Mouse (Mus musculus) intestine, embryonic 15.5 days (tissue): Measurements from ENCODE around the gene Serpina11. TPM values are rescaled to one million over a fixed set of nuclear protein-coding genes. Genes with fewer than 3 reads are reported as not detected.
A peak's percentile ranks its signal among the peaks of the same experiment; 100 is the strongest.
"Not testable (repeated sequence)": the region's sequence is repeated elsewhere in the genome, so short reads cannot be mapped to it uniquely, and the experiment has no call there.

Experiments
- ATAC-seq: fragments of 200-750 bp; cut with Nextera tagmentation; 2 replicates; pipeline ENCODE4 v1.8.0; 2017; ENCODE audit warnings: moderate TSS enrichment, moderate library complexity
- H3K27ac ChIP-seq: fragments of 300-500 bp; sonication (generic); 2 replicates; pipeline ENCODE4 v1.5.1; 2015; ENCODE audit warnings: mild to moderate bottlenecking, inconsistent platforms
- H3K27me3 ChIP-seq: fragments of 300-500 bp; sonication (generic); replicated peaks from 2 replicates; pipeline ENCODE4 v1.6.1; 2015; ENCODE audit warnings: inconsistent platforms
- H3K36me3 ChIP-seq: fragments of 300-500 bp; sonication (generic); 2 replicates; pipeline ENCODE4 v1.6.1; 2015; ENCODE audit warnings: inconsistent platforms
- H3K4me1 ChIP-seq: fragments of 300-500 bp; sonication (generic); replicated peaks from 2 replicates; pipeline ENCODE4 v1.6.1; 2015; ENCODE audit warnings: inconsistent platforms
- H3K4me2 ChIP-seq: fragments of 300-500 bp; sonication (generic); replicated peaks from 2 replicates; pipeline ENCODE4 v1.6.1; 2015; ENCODE audit warnings: mild to moderate bottlenecking, inconsistent platforms
- H3K4me3 ChIP-seq: fragments of 300-500 bp; sonication (generic); replicated peaks from 2 replicates; pipeline ENCODE4 v1.5.1; 2015; ENCODE audit warnings: inconsistent platforms
- H3K9ac ChIP-seq: fragments of 300-500 bp; sonication (generic); 2 replicates; pipeline ENCODE4 v1.6.1; 2015; ENCODE audit warnings: inconsistent platforms
- H3K9me3 ChIP-seq: fragments of 300-500 bp; sonication (generic); 2 replicates; pipeline ENCODE4 v1.6.1; 2016; ENCODE audit warnings: inconsistent platforms
- WGBS: fragments of 180-500 bp; shearing (Covaris S2); methylation state at CpG from one replicate; pipeline ENCODE4 v1.1.7; 2015; 5-methylcytosine and 5-hydroxymethylcytosine counted together
- polyA plus RNA-seq: library from polyadenylated mRNA; unstranded; fragments of >200 nt; fragmentation: Nextera tagmentation; extraction: Ambion mirVana; gene quantifications from 2 replicates; pipeline ENCODE4 v1.2.1, GENCODE M21; 2015

Gene Serpina11
- polyA plus RNA-seq, 1 experiment from 2014 or later = 0.10 TPM

DNA sequence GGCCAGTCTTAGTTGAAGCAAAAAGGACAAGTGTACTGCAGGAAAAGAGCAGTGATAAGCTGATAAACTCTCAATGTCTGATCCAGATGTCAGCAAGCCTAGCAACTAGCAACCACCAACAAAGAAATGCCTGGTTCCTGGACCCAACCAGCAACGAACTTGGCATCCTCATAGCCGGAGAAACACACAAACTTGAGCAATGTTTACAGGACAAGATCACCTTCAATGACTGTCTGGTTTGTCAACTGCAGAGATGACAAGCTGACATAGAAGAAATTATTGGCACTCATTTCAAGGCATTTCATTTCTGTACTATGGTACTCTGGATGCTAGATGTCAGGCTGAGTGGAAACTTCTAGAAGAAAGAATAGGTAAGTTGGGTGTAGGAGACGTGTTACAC lies 23.0 kb downstream of the Serpina11 start:
- Histone ChIP-seq H3K36me3 (no peaks in the 10 kb centered on the region), H3K27me3 (no peaks in the 10 kb centered on the region), H3K27ac (no peak overlapping the region), H3K9ac (no peak overlapping the region), H3K4me2 (no peak overlapping the region), H3K4me1 (no peaks in the 10 kb centered on the region), H3K4me3 (no peak overlapping the region), H3K9me3 (no peaks in the 10 kb centered on the region)
- 72% methylated on average over 3 of the region's 3 CpGs for WGBS
- ATAC-seq = no peak

DNA sequence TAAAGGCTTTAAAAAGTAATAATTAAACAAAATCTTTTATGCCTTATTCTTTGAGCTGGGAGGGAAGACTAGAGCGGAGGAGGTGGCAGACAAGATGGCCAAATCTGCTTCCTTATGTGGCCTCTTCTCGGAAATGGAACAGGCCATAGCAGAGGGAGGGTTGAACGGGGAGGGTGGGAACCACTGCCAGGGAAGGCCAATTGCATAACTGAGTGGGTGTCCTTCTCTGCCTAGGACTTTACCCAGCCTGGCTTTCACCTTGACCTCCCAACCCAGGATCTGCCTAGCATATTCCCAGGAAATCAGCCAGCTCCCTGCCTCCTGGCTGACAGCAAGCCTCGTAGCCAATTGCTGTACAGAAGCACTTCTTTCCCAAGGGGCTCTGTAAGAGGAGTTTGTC lies 26.5 kb downstream of the Serpina11 start:
- Histone ChIP-seq H3K27ac (no peak overlapping the region), H3K9ac (no peak overlapping the region), H3K36me3 (no peaks in the 10 kb centered on the region), H3K4me3 (no peak overlapping the region), H3K4me1 (no peaks in the 10 kb centered on the region), H3K9me3 (no peaks in the 10 kb centered on the region), H3K27me3 (no peaks in the 10 kb centered on the region), H3K4me2 (no peak overlapping the region)
- no peak for ATAC-seq
- WGBS = 82% methylated on average over 4 of the region's 4 CpGs

DNA sequence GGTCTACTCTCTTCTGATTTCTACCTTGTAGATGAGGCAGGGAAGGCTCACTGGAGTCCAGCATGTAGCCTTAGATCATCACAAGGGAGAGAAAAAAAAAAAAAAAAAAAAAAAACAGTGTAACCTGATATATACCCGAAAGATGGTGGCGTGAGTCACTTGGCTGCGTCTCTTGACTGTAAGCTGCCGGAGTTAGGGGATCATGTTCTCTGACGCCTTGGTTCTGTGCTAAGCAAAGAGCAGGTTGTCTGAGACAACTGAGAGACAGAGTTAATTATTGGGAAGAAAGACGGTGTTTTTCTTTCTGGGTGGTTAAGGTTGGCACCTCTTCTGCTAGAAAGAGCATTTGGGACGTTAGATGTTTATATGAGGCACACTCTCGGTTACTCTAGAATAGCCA lies 26.9 kb downstream of the Serpina11 start:
- H3K27ac ChIP-seq = no peak overlapping the region
- no peaks in the 10 kb centered on the region for H3K9me3 ChIP-seq
- H3K9ac ChIP-seq = no peak overlapping the region
- no peaks in the 10 kb centered on the region for H3K4me1 ChIP-seq
- ATAC-seq = no peak
- H3K27me3 ChIP-seq = no peaks in the 10 kb centered on the region
- H3K4me2 ChIP-seq = no peak overlapping the region
- 79% methylated on average over 8 of the region's 8 CpGs for WGBS
- H3K4me3 ChIP-seq = no peak overlapping the region
- no peaks in the 10 kb centered on the region for H3K36me3 ChIP-seq

DNA sequence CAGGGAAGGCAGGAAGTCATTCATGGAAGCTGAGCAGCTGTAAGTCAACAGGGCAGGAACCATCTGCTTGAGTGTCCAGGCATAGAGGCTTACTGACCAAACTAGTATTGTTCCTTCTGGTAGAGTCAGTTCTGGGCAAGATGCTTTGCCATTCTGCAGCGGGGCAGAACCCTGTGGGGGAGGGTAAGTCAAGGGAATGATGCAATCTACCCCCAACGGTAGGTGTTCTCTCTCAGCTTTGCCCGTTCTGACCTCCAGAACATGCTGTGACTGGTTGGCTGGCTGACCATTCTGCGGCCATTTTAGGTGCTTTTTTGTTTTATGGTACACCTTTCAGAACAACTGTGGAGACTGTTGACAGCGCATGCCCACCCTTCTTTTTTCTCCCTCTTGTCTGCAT lies 27.4 kb downstream of the Serpina11 start:
- no peaks in the 10 kb centered on the region for H3K4me1 ChIP-seq
- no peaks in the 10 kb centered on the region for H3K9me3 ChIP-seq
- no peak overlapping the region for H3K9ac ChIP-seq
- no peak for ATAC-seq
- 89% methylated on average over 5 of the region's 5 CpGs for WGBS
- no peak overlapping the region for H3K4me3 ChIP-seq
- no peaks in the 10 kb centered on the region for H3K27me3 ChIP-seq
- no peak overlapping the region for H3K27ac ChIP-seq
- H3K36me3 ChIP-seq = no peaks in the 10 kb centered on the region
- no peak overlapping the region for H3K4me2 ChIP-seq

DNA sequence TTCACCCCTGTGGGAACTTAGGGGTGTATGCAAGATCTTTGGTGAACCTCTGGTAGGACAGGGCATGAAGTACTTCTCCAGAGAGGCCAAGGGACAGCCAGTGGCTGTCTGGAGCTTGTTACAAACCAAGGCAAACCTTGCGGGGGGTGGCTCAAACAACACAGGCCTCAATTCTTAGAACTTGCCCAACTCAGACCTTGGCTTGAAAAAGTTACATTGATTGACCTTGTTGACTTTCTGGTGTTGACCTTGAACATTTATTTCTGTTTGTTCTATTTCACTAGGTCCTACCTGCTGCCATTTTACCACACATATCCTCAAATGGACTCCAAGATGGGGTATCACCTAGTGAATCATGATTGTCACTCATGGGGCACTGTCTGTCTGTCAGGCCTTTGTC lies 28.0 kb downstream of the Serpina11 start:
- H3K4me3 ChIP-seq = no peak overlapping the region
- no peaks in the 10 kb centered on the region for H3K9me3 ChIP-seq
- H3K4me1 ChIP-seq = no peaks in the 10 kb centered on the region
- no peak for ATAC-seq
- H3K4me2 ChIP-seq = no peak overlapping the region
- no peaks in the 10 kb centered on the region for H3K36me3 ChIP-seq
- H3K27ac ChIP-seq = no peak overlapping the region
- no peak overlapping the region for H3K9ac ChIP-seq
- WGBS = 96% methylated on average over 1 of the region's 1 CpGs
- H3K27me3 ChIP-seq = no peaks in the 10 kb centered on the region

DNA sequence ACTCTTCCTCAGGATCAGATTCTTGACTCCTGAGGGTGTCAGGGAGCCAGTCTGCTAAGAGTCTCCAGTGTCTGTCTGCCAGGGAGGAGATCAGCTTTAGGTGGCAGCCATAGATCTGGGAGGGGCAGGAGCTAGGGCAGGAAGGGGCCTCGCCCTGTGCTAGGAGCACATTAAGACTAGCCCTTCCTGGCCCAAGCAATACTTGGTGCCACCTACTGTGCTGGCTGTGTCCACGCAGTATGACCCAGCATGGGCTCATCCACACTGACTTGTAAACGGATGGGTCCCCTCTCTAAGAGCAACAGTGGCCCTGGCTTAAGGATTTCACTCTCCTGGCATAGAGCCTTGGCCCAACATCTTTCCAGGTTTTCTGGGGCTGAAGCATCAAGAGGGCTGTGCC lies 31.0 kb downstream of the Serpina11 start, which contains the start of gene Serpina1e:
TSS of gene Serpina1e (minus strand) at position 178 of the 400 bp plus-strand sequence.
- Histone ChIP-seq H3K27me3 (no peaks in the 10 kb centered on the region), H3K27ac (no peak within 1 kb of the TSS), H3K9ac (no peak within 1 kb of the TSS), H3K4me3 (no peak within 1 kb of the TSS), H3K4me2 (no peak within 1 kb of the TSS), H3K4me1 (no peaks in the 10 kb centered on the region), H3K9me3 (no peaks in the 10 kb centered on the region), H3K36me3 (no peaks in the 10 kb centered on the region)
- ATAC-seq = peak; percentile 62
- 78% methylated on average over 3 of the region's 3 CpGs for WGBS

DNA sequence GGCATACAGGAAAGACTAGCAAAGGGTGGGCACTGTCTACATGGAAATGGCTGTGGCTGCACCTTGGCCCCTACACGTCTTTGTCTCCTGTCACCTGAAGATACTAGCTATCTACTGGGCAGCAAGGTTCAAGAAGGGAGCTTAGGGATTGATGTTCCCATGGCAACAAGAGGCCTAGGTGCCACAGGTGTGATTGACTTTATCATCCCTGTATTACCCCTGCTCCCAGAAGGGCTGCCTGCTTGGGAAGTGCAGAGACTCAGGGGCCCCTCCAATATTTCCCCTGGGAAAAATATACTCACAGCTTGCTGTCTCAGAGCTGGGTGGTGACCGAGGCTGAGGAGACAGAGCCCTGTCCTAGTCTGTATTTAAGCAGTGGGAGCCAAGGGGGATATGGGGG lies 33.2 kb downstream of the Serpina11 start:
- not testable (repeated sequence) for H3K36me3 ChIP-seq, H3K27me3 ChIP-seq, H3K4me2 ChIP-seq, H3K4me3 ChIP-seq, H3K9me3 ChIP-seq, H3K4me1 ChIP-seq, H3K9ac ChIP-seq, H3K27ac ChIP-seq
- peak; percentile 94 for ATAC-seq
- 50% methylated on average over 2 of the region's 2 CpGs for WGBS

DNA sequence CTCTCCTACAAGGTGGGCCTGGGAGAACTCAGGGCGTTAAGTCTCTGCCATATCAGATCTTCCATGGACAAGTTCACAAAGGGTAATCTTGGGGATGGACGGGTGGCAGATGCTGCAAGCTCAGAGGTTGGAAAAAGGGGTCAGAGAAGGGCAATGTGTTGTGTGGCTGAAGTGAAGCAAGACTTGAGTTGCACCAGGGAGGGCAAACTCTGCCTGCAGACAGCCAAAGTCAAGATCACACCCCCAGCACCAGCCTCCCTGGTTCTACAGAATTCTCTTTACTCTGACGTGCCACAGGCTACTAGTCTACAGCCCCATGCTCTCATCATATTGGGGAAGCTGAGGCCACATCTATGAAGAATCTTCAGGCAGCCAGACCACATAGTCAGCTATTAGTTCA lies 36.8 kb downstream of the Serpina11 start:
- H3K27me3 ChIP-seq, H3K9me3 ChIP-seq, H3K9ac ChIP-seq, H3K36me3 ChIP-seq, H3K4me3 ChIP-seq, H3K27ac ChIP-seq, ATAC-seq, H3K4me2 ChIP-seq, H3K4me1 ChIP-seq: not testable (repeated sequence)
- WGBS = 72% methylated on average over 3 of the region's 3 CpGs

DNA sequence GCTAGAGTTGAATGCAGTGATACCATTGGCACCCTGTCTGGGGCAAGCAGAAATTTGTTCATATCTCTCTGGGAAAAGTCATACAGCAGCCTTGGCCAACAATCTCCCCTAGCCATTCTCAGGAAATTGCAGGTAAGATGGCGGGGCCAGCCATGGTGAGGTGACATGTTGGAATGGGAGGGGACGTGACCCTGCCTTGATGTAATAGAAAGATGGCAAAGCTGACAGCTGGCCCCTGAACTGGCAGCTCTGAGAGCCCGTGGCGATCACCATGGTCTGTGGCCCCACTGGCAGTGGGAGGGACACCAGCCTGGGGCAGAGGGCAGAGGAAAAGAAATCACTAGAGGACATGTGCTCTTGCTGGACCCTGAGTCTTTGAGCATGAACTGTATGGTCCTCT lies 43.5 kb downstream of the Serpina11 start:
- Histone ChIP-seq H3K36me3 (no peaks in the 10 kb centered on the region), H3K4me2 (no peak overlapping the region), H3K4me3 (no peak overlapping the region), H3K9me3 (no peaks in the 10 kb centered on the region), H3K9ac (no peak overlapping the region), H3K27ac (no peak overlapping the region), H3K4me1 (no peaks in the 10 kb centered on the region), H3K27me3 (no peaks in the 10 kb centered on the region)
- no peak for ATAC-seq
- WGBS = 91% methylated on average over 4 of the region's 4 CpGs

Other genes with a start within 250 kb of the Serpina11 start
- gene Serpina1d, start 216.4 kb downstream of the Serpina11 start, polyA plus RNA-seq = 10.1 and 12.4 TPM in 2 replicates
- gene Serpina1b, start 159.6 kb downstream of the Serpina11 start, polyA plus RNA-seq = 59.9 and 63.5 TPM in 2 replicates
- gene Serpina1a, start 126.4 kb downstream of the Serpina11 start, polyA plus RNA-seq = 31.2 and 33.0 TPM in 2 replicates
- 30.0 and 31.8 TPM in 2 replicates for gene Serpina1c, start 85.1 kb downstream of the Serpina11 start, polyA plus RNA-seq
- gene Serpina1e, start 31.0 kb downstream of the Serpina11 start, polyA plus RNA-seq = 25.6 and 27.7 TPM in 2 replicates
- not detected in 2 replicates for gene Serpina9, start 23.8 kb upstream of the Serpina11 start, polyA plus RNA-seq
- gene Serpina12, start 54.5 kb upstream of the Serpina11 start, polyA plus RNA-seq = not detected in 2 replicates
- gene Serpina5, start 111.2 kb upstream of the Serpina11 start, polyA plus RNA-seq = not detected in 2 replicates
- gene Serpina3a, start 122.8 kb upstream of the Serpina11 start, polyA plus RNA-seq = not detected in 2 replicates
- not detected in 2 replicates for gene Serpina3b, start 138.0 kb upstream of the Serpina11 start, polyA plus RNA-seq
- gene Serpina3c, start 163.9 kb upstream of the Serpina11 start, polyA plus RNA-seq = not detected in 2 replicates
- gene Serpina3f, start 224.6 kb upstream of the Serpina11 start, polyA plus RNA-seq = 0.32 and 0.44 TPM in 2 replicates
- 4.9 and 5.0 TPM in 2 replicates for gene Serpina3g, start 246.3 kb upstream of the Serpina11 start, polyA plus RNA-seq